Mouse (Mus musculus): ENCODE measurements at regions not wholly inside any gene's neighbourhood (a gene's known extent, or its start where the extent isn't known, plus 50 kb on each side); places are given as distances from the start of the nearest gene placed in this dataset.

GRCm38 (mm10) chr2:17290709-17291108 lies 440.6 kb downstream of the Nebl start:
- DNase-seq (ENCODE audit: low spot score), result no peak

- no peak for DNase-seq (ENCODE audit: low spot score)
These were observed 443.7 kb downstream of the Nebl start for GRCm38 (mm10) chr2:17287598-17287997.

- no peak for DNase-seq (ENCODE audit: low spot score)
These were observed 481.3 kb downstream of the Nebl start for GRCm38 (mm10) chr2:17249960-17250359.

- DNase-seq (ENCODE audit: low spot score), result no peak
These were observed 485.4 kb downstream of the Nebl start for GRCm38 (mm10) chr2:17245821-17246220.

GRCm38 (mm10) chr2:17215607-17216006 lies 515.7 kb downstream of the Nebl start:
- no peak for DNase-seq (ENCODE audit: low spot score)

GRCm38 (mm10) chr2:17214881-17215280 lies 516.4 kb downstream of the Nebl start:
- no peak for DNase-seq (ENCODE audit: low spot score)

- no peak for DNase-seq (ENCODE audit: low spot score)
These were observed 518.7 kb downstream of the Nebl start for GRCm38 (mm10) chr2:17212566-17212965.

- DNase-seq (ENCODE audit: low spot score), result no peak
These were observed 520.2 kb downstream of the Nebl start for GRCm38 (mm10) chr2:17211105-17211504.

- DNase-seq (ENCODE audit: low spot score), result no peak
These were observed 537.7 kb downstream of the Nebl start for GRCm38 (mm10) chr2:17193611-17194010.

GRCm38 (mm10) chr2:17189169-17189568 lies 542.1 kb downstream of the Nebl start:
- no peak for DNase-seq (ENCODE audit: low spot score)

GRCm38 (mm10) chr2:17187822-17188221 lies 543.4 kb downstream of the Nebl start:
- DNase-seq (ENCODE audit: low spot score), result no peak

- no peak for DNase-seq (ENCODE audit: low spot score)
These were observed 547.6 kb downstream of the Nebl start for GRCm38 (mm10) chr2:17183696-17184095.

GRCm38 (mm10) chr2:17181597-17181996 lies 549.7 kb downstream of the Nebl start:
- no peak for DNase-seq (ENCODE audit: low spot score)

GRCm38 (mm10) chr2:17168896-17169295 lies 562.4 kb downstream of the Nebl start:
- no peak for DNase-seq (ENCODE audit: low spot score)

GRCm38 (mm10) chr2:17165016-17165415 lies 566.2 kb downstream of the Nebl start:
- DNase-seq (ENCODE audit: low spot score), result no peak

- DNase-seq (ENCODE audit: low spot score), result no peak
These were observed 572.8 kb downstream of the Nebl start for GRCm38 (mm10) chr2:17158463-17158862.

- DNase-seq (ENCODE audit: low spot score), result no peak
These were observed 573.9 kb downstream of the Nebl start for GRCm38 (mm10) chr2:17157336-17157735.

- DNase-seq (ENCODE audit: low spot score), result no peak
These were observed 575.7 kb downstream of the Nebl start for GRCm38 (mm10) chr2:17155596-17155995.

- no peak for DNase-seq (ENCODE audit: low spot score)
These were observed 607.6 kb downstream of the Nebl start for GRCm38 (mm10) chr2:17123626-17124025.

- DNase-seq (ENCODE audit: low spot score), result no peak
These were observed 614.0 kb downstream of the Nebl start for GRCm38 (mm10) chr2:17117292-17117691.

GRCm38 (mm10) chr2:17111177-17111576 lies 620.1 kb downstream of the Nebl start:
- DNase-seq (ENCODE audit: low spot score), result no peak

- no peak for DNase-seq (ENCODE audit: low spot score)
These were observed 630.1 kb downstream of the Nebl start for GRCm38 (mm10) chr2:17101161-17101560.

GRCm38 (mm10) chr2:17097546-17097945 lies 633.7 kb downstream of the Nebl start:
- DNase-seq (ENCODE audit: low spot score), result no peak

- no peak for DNase-seq (ENCODE audit: low spot score)
These were observed 639.8 kb downstream of the Nebl start for GRCm38 (mm10) chr2:17091454-17091853.

GRCm38 (mm10) chr2:17081266-17081665 lies 650.0 kb downstream of the Nebl start:
- DNase-seq (ENCODE audit: low spot score), result no peak
